Comparison of ENCODE assay signal across 23 mouse cellular contexts in genomic region chr5:65926666-65927065, GRCm38 (mm10). TPM values are rescaled to one million over a fixed set of nuclear protein-coding genes. Genes with fewer than 3 reads are reported as not detected.
A peak's percentile ranks its signal among the peaks of the same experiment; 100 is the strongest.
DNase-seq lines count a peak whose midpoint lies in the region; ATAC-seq and TF ChIP-seq lines count a peak whose summit lies in the region.
"Had no signal": no experiment of that assay in that cellular context is flagged by ENCODE, and none has a peak within 500 bp of the region (broad histone marks: within the 10 kb centered on the region; RNA-seq: fewer than 3 reads in every experiment).

No protein-coding gene starts in this region.

- no peak for TF ChIP-seq CTCF in spleen, adult 2 months (IDR thresholded peaks at IDR 0.05; ENCODE audit: extremely low read depth, insufficient read depth, insufficient read length, insufficient replicate concordance)
- no peak for TF ChIP-seq CTCF in thymus, adult 2 months (IDR thresholded peaks at IDR 0.05; ENCODE audit: borderline replicate concordance, control insufficient read depth, extremely low read depth, insufficient read depth, low read length, poor library complexity)

- TF ChIP-seq POLR2A in spleen, adult 2 months (IDR thresholded peaks at IDR 0.05; ENCODE audit: low read depth, low read length): no peak
- 0 out of 2 replicates have a peak, but pooled peaks have one; percentile 38 for TF ChIP-seq POLR2A in thymus, adult 2 months (IDR thresholded peaks at IDR 0.05; ENCODE audit: control insufficient read depth, extremely low read depth, insufficient read depth, low read length, poor library complexity)

- no peaks in the 10 kb centered on the region for H3K9me3 ChIP-seq in forebrain, embryonic 11.5 days (ENCODE audit: control insufficient read depth, low read length)
- H3K9me3 ChIP-seq: embryonic facial prominence, embryonic 13.5 days; forebrain, embryonic 13.5 days; heart, embryonic 13.5 days; hindbrain, embryonic 10.5 days had no signal

- H3K27ac ChIP-seq in spleen, adult 2 months (ENCODE audit: insufficient read depth, low read length): peak overlapping the region; percentile 68
- H3K27ac ChIP-seq in thymus, adult 2 months (ENCODE audit: control insufficient read depth, insufficient read depth, low read length): peak overlapping the region; percentile 100
- no peak overlapping the region for H3K27ac ChIP-seq in forebrain, embryonic 11.5 days (ENCODE audit: low read depth, low read length)
- H3K27ac ChIP-seq: embryonic facial prominence, embryonic 13.5 days; forebrain, embryonic 13.5 days; gastrocnemius, adult 2 months; heart, embryonic 13.5 days; hindbrain, embryonic 10.5 days; hindbrain, embryonic 14.5 days had no signal

- H3K4me3 ChIP-seq in spleen, adult 2 months (ENCODE audit: extremely low read depth, insufficient read depth, insufficient read length): peak overlapping the region; percentile 2; the same call in 1 of the 2 replicates
- peak overlapping the region; percentile 29 for H3K4me3 ChIP-seq in thymus, adult 2 months (ENCODE audit: control insufficient read depth, insufficient read depth, low read length)
- H3K4me3 ChIP-seq in forebrain, embryonic 11.5 days (ENCODE audit: low read depth, low read length): no peak overlapping the region
- H3K4me3 ChIP-seq: embryonic facial prominence, embryonic 13.5 days; forebrain, embryonic 13.5 days; gastrocnemius, adult 2 months; heart, embryonic 13.5 days; hindbrain, embryonic 10.5 days had no signal

- no peak overlapping the region for H3K4me2 ChIP-seq in forebrain, embryonic 11.5 days (ENCODE audit: low read depth, low read length, severe bottlenecking)
- H3K4me2 ChIP-seq: embryonic facial prominence, embryonic 13.5 days; forebrain, embryonic 13.5 days; heart, embryonic 13.5 days; hindbrain, embryonic 14.5 days had no signal

- H3K4me1 ChIP-seq in spleen, adult 2 months (ENCODE audit: control insufficient read depth, insufficient read depth, insufficient read length): peaks cover 40% of the 10 kb centered on the region
- peaks cover 56% of the 10 kb centered on the region for H3K4me1 ChIP-seq in thymus, adult 2 months (replicated peaks; ENCODE audit: control insufficient read depth, insufficient read depth, low read length)
- H3K4me1 ChIP-seq in forebrain, embryonic 11.5 days (replicated peaks; ENCODE audit: control insufficient read depth, insufficient read depth, low read length): no peaks in the 10 kb centered on the region
- H3K4me1 ChIP-seq: embryonic facial prominence, embryonic 13.5 days; forebrain, embryonic 13.5 days; heart, embryonic 13.5 days; hindbrain, embryonic 10.5 days had no signal

- no peak for DNase-seq in spleen, adult 2 months (ENCODE audit: low read depth in 1 of 2, low spot score in 2 of 2)
- DNase-seq in spleen, postnatal 4 days (ENCODE audit: low spot score in 2 of 2): no peak
- DNase-seq in thymus, adult 2 months: peak; percentile 71
- DNase-seq in thymus, postnatal 14 days: peak; percentile 80
- no peak for DNase-seq in forebrain, embryonic 11.5 days (ENCODE audit: low spot score)
- no peak for DNase-seq in adrenal gland, postnatal 10 days
- DNase-seq: adrenal gland, adult 2 months; adrenal gland, postnatal 36 days; cerebellum, adult 11 months; cerebellum, adult 8-10 months; cerebellum, postnatal 25 days; forebrain, postnatal 0 days; gastrocnemius, adult 2 months; gastrocnemius, postnatal 25 days; heart, postnatal 14 days had no signal

- H3K36me3 ChIP-seq in spleen, adult 2 months (ENCODE audit: control insufficient read depth, insufficient read depth, low read length): no peaks in the 10 kb centered on the region
- H3K36me3 ChIP-seq in thymus, adult 2 months (ENCODE audit: control insufficient read depth, insufficient read depth, low read length): no peaks in the 10 kb centered on the region
- H3K36me3 ChIP-seq in forebrain, embryonic 11.5 days (ENCODE audit: control insufficient read depth, insufficient read depth, low read length): no peaks in the 10 kb centered on the region
- H3K36me3 ChIP-seq: embryonic facial prominence, embryonic 13.5 days; heart, embryonic 13.5 days; hindbrain, embryonic 10.5 days had no signal

- no peak overlapping the region for H3K9ac ChIP-seq in forebrain, embryonic 11.5 days (ENCODE audit: low read length)
- H3K9ac ChIP-seq: embryonic facial prominence, embryonic 13.5 days; forebrain, embryonic 13.5 days; forebrain, postnatal 0 days; heart, embryonic 13.5 days; hindbrain, embryonic 14.5 days had no signal

- H3K27me3 ChIP-seq in spleen, adult 2 months (ENCODE audit: control insufficient read depth, insufficient read depth, low read length): no peaks in the 10 kb centered on the region
- H3K27me3 ChIP-seq in thymus, adult 2 months (ENCODE audit: control insufficient read depth, insufficient read depth, low read length): no peaks in the 10 kb centered on the region
- no peaks in the 10 kb centered on the region for H3K27me3 ChIP-seq in forebrain, embryonic 11.5 days (ENCODE audit: control insufficient read depth, insufficient read depth, low read length)
- H3K27me3 ChIP-seq: embryonic facial prominence, embryonic 13.5 days; forebrain, embryonic 13.5 days; heart, embryonic 13.5 days had no signal

- WGBS in spleen, adult 2 months: 34% methylated on average over 6 of the region's 6 CpGs
- 36% methylated on average over 6 of the region's 6 CpGs for WGBS in thymus, adult 2 months
- WGBS in forebrain, embryonic 11.5 days: 87% methylated on average over 6 of the region's 6 CpGs

- no peak for ATAC-seq in forebrain, embryonic 11.5 days (replicated peaks; ENCODE audit: low FRiP score)
- no peak for ATAC-seq in frontal cortex, adult (ENCODE audit: low TSS enrichment)
- ATAC-seq: forebrain, embryonic 13.5 days; forebrain, postnatal 0 days had no signal

RNA-seq across cellular contexts. Expression of gene Chrna9, which starts 8.1 kb away (rescaled TPM):
- polyA plus RNA-seq in spleen, adult 2 months (2012; rRNA removed): 0.54 TPM in 1 of 2 replicates, not detected in the other
- 212 and 251 TPM in 2 replicates for polyA plus RNA-seq in thymus, adult 2 months (2012; rRNA removed)
- not detected in 2 replicates for polyA plus RNA-seq in forebrain, embryonic 11.5 days (2014; fragmentation: Nextera tagmentation; extraction: Ambion mirVana)
- under 1 TPM; 0.39 to 0.76 TPM for total RNA-seq in adrenal gland, postnatal 10 days (2021)
- total RNA-seq: adrenal gland, adult 2 months; adrenal gland, postnatal 36 days; granulocyte monocyte progenitor cell, adult 5-6 weeks had no signal
- polyA plus RNA-seq: adrenal gland, adult 2 months; brain, embryonic 14.5 days; embryonic facial prominence, embryonic 13.5 days; forebrain, embryonic 13.5 days; forebrain, postnatal 0 days; heart, embryonic 13.5 days; hindbrain, embryonic 14.5 days had no signal

Comparison
In these comparisons a context has a peak if more than half of its experiments do, and no peak if none do; other contexts are left out.
1. DNase-seq: peak in thymus, adult 2 months (single experiment) and thymus, postnatal 14 days (single experiment); none in spleen, adult 2 months (0 of 2), spleen, postnatal 4 days (0 of 2), forebrain, embryonic 11.5 days (single experiment) and adrenal gland, postnatal 10 days (single experiment).
2. RNA of gene Chrna9, which starts 8.1 kb away (polyA plus RNA-seq): 212 to 251 TPM in thymus, adult 2 months; 0.54 TPM in spleen, adult 2 months and not detected in forebrain, embryonic 11.5 days; every median in the first group is over 100 times any median in the second.